Mouse (Mus musculus) bone marrow macrophage, adult 2 months (primary cell): ENCODE measurements around the gene Snx1.

Source experiments
- CTCF ChIP-seq: IDR thresholded peaks from 2 replicates; pipeline ENCODE4 v1.5.1; 2012; ENCODE audit warnings: low read depth, mild to moderate bottlenecking, low read length, moderate library complexity
- POLR2A ChIP-seq: IDR thresholded peaks from 2 replicates; pipeline ENCODE4 v1.6.1; 2012; ENCODE audit warnings: mild to moderate bottlenecking, low read depth, low read length, borderline replicate concordance

DNA sequence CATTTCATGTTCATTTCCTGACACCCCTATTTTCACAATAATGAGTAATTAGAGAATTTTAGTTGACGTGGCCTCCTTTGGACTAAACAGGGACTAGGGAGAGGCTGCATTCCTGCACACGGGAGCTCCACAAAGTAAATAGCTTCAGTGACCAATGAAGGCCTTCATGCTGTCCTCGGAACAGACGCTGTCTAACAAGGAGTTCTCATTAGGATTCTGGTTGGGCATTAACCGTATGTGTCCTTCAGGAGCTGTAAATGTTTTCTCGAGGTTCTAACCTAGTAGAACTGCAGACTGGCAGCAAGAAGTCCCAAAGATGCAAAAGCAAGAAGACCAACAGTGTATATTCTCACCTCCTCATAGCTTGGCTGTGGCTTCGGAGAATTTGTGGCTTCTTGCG lies 21.2 kb downstream of the Snx1 start:
- TF ChIP-seq CTCF (no peak), POLR2A (no peak)
